Mouse (Mus musculus) neural tube, embryonic 11.5 days (tissue): ENCODE results near the gene Mitd1. TPM values are rescaled to one million over a fixed set of nuclear protein-coding genes. Genes with fewer than 3 reads are reported as not detected.

Experiments used
- ATAC-seq: fragments of 200-750 bp; cut with Nextera tagmentation; 2 replicates; pipeline ENCODE4 v1.8.0; 2017; ENCODE audit warnings: moderate number of reproducible peaks, mild to moderate bottlenecking, moderate TSS enrichment, moderate library complexity; ENCODE audit not compliant: insufficient read depth, low FRiP score, low TSS enrichment
- DNase-seq: peaks from one replicate; pipeline ENCODE4 v3.0.0-alpha.2; 2015; ENCODE audit warnings: low spot score
- H3K27ac ChIP-seq: fragments of 300-500 bp; sonication (generic); 2 replicates; pipeline ENCODE4 v1.5.1; 2014; ENCODE audit warnings: low read depth, mild to moderate bottlenecking, low read length
- H3K27me3 ChIP-seq: fragments of 300-500 bp; sonication (generic); 2 replicates; pipeline ENCODE4 v1.6.1; 2014; ENCODE audit warnings: mild to moderate bottlenecking, low read length, mixed read lengths; ENCODE audit not compliant: control insufficient read depth, insufficient read depth
- H3K36me3 ChIP-seq: fragments of 300-500 bp; sonication (generic); 2 replicates; pipeline ENCODE4 v1.6.1; 2014; ENCODE audit warnings: mild to moderate bottlenecking, low read length, moderate library complexity, mixed read lengths; ENCODE audit not compliant: control insufficient read depth, insufficient read depth
- H3K4me1 ChIP-seq: fragments of 300-500 bp; sonication (generic); 2 replicates; pipeline ENCODE4 v1.6.1; 2014; ENCODE audit warnings: low read length, mixed read lengths; ENCODE audit not compliant: control insufficient read depth, insufficient read depth
- H3K4me2 ChIP-seq: fragments of 300-500 bp; sonication (generic); 2 replicates; pipeline ENCODE4 v1.6.1; 2014; ENCODE audit warnings: low read depth, mild to moderate bottlenecking, moderate library complexity
- H3K4me3 ChIP-seq: fragments of 300-500 bp; sonication (generic); 2 replicates; pipeline ENCODE4 v1.5.1; 2014; ENCODE audit warnings: low read depth, low read length
- H3K9ac ChIP-seq: fragments of 300-500 bp; sonication (generic); 2 replicates; pipeline ENCODE4 v1.6.1; 2014; ENCODE audit warnings: mild to moderate bottlenecking, low read length
- H3K9me3 ChIP-seq: fragments of 300-500 bp; sonication (generic); 2 replicates; pipeline ENCODE4 v1.6.1; 2016; ENCODE audit warnings: low read length; ENCODE audit not compliant: control insufficient read depth
- WGBS: fragments of 180-500 bp; shearing (Covaris S2); extraction: QIAGEN DNeasy Blood & Tissue Kit; methylation state at CpG from one replicate; pipeline ENCODE4 v1.1.7; 2014; 5-methylcytosine and 5-hydroxymethylcytosine counted together
- polyA plus RNA-seq: library from polyadenylated mRNA; unstranded; fragments of >200 nt; fragmentation: Nextera tagmentation; extraction: Ambion mirVana; gene quantifications from 2 replicates; pipeline ENCODE4 v1.2.1, GENCODE M21; 2014

The Mitd1 gene
- polyA plus RNA-seq, result 23.4 and 23.9 TPM in 2 replicates

DNA sequence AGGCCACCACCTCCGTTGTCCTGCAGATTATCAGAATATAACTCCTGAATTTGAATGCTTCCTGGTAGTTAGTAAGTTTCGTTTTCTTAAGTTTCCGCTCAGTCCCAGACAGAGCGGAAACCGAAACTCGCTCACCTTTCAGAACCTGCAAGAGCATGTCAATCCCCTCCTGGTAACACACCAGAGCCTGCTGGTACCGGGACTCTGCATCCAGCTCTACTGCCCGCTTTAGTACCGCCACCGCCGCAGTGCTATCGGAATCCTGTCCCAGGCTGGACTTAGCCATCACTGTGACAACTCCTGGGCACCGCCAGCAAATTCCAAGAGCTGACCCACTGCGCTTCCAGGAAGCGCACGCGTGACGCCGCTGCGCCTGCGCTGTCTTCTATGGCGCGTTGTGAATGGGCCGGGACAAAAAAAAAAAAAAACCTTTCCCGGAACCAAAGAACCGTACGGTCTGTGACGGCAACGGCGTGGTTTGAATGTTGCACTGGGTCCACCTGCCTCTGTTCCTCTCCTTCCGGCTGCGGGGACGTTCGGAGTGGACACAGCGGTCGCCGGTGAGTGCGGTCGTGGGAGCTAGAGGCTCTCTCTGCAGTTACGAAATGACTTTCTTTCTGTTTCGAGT is at the start of gene Mitd1, which contains the start of gene Mrpl30:
Mitd1 (minus strand) TSS at position 387 of the 628 bp plus-strand sequence.
Mrpl30 (plus strand) TSS at position 453 of the 628 bp plus-strand sequence.
- peaks cover 3% of the 10 kb centered on the region for H3K4me1 ChIP-seq
- H3K36me3 ChIP-seq, result no peaks in the 10 kb centered on the region
- WGBS, result under 1% methylated on average over 41 of the region's 41 CpGs
- H3K9me3 ChIP-seq, result no peaks in the 10 kb centered on the region
- H3K27ac ChIP-seq, result no peak within 1 kb of the TSS
- ATAC-seq, result peak; percentile 84
- peak within 1 kb of the TSS; percentile 71 for H3K4me2 ChIP-seq
- DNase-seq, result peak; percentile 92
- peak within 1 kb of the TSS; percentile 41 for H3K9ac ChIP-seq
- H3K27me3 ChIP-seq, result no peaks in the 10 kb centered on the region
- H3K4me3 ChIP-seq, result peak within 1 kb of the TSS; percentile 52

DNA sequence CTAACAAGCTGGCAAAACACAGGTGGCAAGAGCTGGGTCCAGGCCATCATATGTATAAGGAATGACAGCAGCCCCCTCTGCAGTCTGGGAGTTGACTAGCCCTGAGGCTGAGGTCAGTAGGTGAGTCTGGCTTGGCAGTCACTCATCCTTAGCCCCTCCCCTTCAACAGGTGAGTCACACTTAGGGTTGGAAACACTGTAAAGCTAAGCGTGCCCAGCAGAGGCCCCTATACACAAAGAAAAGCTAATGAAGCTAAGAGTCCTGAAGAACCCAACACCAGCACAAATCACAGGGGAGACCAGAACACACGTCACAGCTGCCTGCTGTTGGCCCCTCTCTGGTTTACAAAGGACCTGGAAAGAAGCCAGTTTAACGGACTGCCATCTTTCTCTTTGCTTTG is 41.6 kb upstream of the Mitd1 start:
- Histone ChIP-seq H3K4me1 (no peaks in the 10 kb centered on the region), H3K27me3 (no peaks in the 10 kb centered on the region), H3K27ac (no peak overlapping the region), H3K36me3 (no peaks in the 10 kb centered on the region), H3K4me2 (no peak overlapping the region), H3K4me3 (no peak overlapping the region), H3K9ac (no peak overlapping the region), H3K9me3 (no peaks in the 10 kb centered on the region)
- no peak for DNase-seq
- no peak for ATAC-seq
- 26% methylated on average over 3 of the region's 3 CpGs for WGBS

DNA sequence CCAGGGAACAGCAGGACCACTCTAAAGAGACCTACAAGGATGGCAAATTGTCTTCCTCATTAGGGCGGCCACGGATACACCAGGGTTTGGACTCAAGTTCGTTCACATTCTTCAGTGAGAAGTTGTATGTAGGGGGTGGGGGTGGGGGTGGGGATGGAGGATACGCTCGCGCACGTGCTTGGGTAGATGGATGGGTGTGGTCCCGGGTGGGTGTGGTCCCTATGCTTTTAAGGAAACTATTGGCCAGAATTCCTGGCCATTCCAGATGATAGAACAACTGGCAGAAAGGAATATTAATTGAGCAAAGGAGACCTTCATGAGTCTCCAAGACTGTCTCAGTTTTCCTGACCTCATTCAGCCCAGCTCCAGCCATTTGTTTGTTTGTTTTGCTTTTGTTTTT is 35.8 kb upstream of the Mitd1 start:
- 86% methylated on average over 8 of the region's 8 CpGs for WGBS

DNA sequence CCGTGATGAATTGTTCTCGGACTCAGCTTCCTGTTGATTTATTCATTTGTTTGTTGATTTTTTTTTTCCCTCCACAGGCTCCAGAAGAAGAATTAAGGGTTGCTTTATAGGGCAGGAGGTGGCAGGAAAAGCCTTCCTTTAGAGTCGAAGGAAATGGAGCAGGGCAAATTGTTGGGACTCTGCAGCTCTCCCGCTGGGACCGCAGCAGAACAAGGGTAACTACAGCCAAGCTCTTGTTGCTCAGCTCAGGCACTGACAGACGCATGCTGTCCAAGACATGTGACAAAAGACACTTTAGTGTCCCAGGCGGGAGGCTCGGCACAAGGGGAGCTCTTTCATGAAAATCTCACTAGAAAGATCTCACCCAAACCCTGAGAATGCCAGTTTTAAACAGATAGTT is 32.3 kb upstream of the Mitd1 start:
- no peak overlapping the region for H3K27ac ChIP-seq
- no peaks in the 10 kb centered on the region for H3K4me1 ChIP-seq
- no peaks in the 10 kb centered on the region for H3K27me3 ChIP-seq
- DNase-seq (no peak), ATAC-seq (no peak)
- H3K4me3 ChIP-seq, result no peak overlapping the region
- no peaks in the 10 kb centered on the region for H3K36me3 ChIP-seq
- H3K9me3 ChIP-seq, result no peaks in the 10 kb centered on the region
- H3K4me2 ChIP-seq, result no peak overlapping the region
- whole genome bisulfite sequencing, result 48% methylated on average over 8 of the region's 8 CpGs
- H3K9ac ChIP-seq, result no peak overlapping the region

More for the DNA sequence above, 35.8 kb upstream of the Mitd1 start:
- no peaks in the 10 kb centered on the region for H3K4me1 ChIP-seq
- H3K9me3 ChIP-seq, result no peaks in the 10 kb centered on the region
- no peak overlapping the region for H3K9ac ChIP-seq
- no peaks in the 10 kb centered on the region for H3K36me3 ChIP-seq
- no peaks in the 10 kb centered on the region for H3K27me3 ChIP-seq
- H3K27ac ChIP-seq, result no peak overlapping the region
- DNase-seq, result no peak
- no peak overlapping the region for H3K4me2 ChIP-seq
- H3K4me3 ChIP-seq, result no peak overlapping the region
- ATAC-seq, result no peak

DNA sequence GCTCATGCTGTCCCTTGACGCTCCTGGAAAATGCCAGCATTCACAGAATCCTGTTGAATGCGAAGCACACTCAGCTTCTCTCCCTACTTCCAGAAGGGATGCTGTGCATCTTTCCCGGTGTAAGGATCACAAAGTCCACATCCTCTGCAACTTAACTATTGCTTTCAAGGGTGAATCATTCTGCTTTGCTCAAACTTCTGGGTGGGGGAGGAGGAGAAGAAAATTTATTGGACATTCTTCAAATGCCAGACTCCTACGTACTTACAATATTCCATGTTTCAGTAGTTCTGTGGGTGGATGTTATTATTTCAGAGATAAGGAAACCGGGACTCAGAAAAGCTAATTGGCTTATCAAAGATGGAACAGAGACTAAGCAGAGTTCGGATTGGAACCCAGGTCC is 27.9 kb upstream of the Mitd1 start:
- 82% methylated on average over 6 of the region's 6 CpGs for WGBS
- no peaks in the 10 kb centered on the region for H3K36me3 ChIP-seq
- H3K27me3 ChIP-seq, result no peaks in the 10 kb centered on the region
- no peaks in the 10 kb centered on the region for H3K9me3 ChIP-seq
- no peak overlapping the region for H3K4me3 ChIP-seq
- H3K27ac ChIP-seq, result no peak overlapping the region
- no peaks in the 10 kb centered on the region for H3K4me1 ChIP-seq
- H3K9ac ChIP-seq, result no peak overlapping the region
- H3K4me2 ChIP-seq, result no peak overlapping the region
- no peak for DNase-seq
- ATAC-seq, result no peak

DNA sequence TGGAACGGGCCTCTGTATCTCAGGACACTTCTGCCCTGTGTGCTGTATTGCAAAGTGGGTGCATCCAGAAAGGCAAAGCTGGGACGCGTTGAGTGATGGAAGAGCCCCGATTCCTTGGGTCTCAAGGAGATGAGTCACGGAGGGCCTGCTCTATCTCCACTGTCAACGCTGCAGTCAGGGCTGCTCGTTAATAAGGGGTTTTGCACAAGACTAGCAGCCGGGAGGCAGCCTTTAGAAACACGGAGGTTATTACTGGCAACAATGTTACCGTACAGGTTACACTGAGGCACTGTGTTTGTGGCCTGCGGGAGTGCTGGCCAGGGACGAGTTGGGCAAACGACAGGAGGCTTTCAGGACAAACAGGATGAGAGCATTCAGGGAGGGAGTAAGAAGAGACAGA is 27.5 kb upstream of the Mitd1 start:
- Histone ChIP-seq H3K4me3 (no peak overlapping the region), H3K36me3 (no peaks in the 10 kb centered on the region), H3K27ac (no peak overlapping the region), H3K9ac (no peak overlapping the region), H3K9me3 (no peaks in the 10 kb centered on the region), H3K27me3 (no peaks in the 10 kb centered on the region), H3K4me2 (no peak overlapping the region), H3K4me1 (no peaks in the 10 kb centered on the region)
- DNase-seq (no peak), ATAC-seq (no peak)
- WGBS, result 80% methylated on average over 13 of the region's 13 CpGs

DNA sequence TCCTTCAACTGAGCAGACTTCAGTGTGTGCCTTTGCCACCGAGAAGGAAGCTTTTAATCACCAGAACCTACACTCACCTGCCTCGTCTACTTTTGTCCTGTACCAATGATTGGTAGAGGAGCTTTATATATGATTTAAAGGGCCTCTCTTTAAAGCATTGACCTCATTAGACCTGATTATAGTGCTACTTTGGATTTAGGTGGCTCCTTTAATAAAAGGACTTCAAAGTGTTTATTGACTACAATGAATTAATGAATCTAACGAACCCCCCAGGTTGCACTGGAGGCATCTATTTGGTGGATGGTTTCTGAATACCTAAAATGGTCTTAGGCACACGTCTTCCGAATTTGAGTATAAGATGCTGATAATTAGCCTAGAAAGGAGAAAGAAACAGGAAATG is 26.2 kb upstream of the Mitd1 start, which contains the start of gene Lyg2:
Lyg2 (minus strand) TSS at position 101 of the 400 bp plus-strand sequence.
- whole genome bisulfite sequencing, result 81% methylated on average over 5 of the region's 5 CpGs
- no peak within 1 kb of the TSS for H3K27ac ChIP-seq

DNA sequence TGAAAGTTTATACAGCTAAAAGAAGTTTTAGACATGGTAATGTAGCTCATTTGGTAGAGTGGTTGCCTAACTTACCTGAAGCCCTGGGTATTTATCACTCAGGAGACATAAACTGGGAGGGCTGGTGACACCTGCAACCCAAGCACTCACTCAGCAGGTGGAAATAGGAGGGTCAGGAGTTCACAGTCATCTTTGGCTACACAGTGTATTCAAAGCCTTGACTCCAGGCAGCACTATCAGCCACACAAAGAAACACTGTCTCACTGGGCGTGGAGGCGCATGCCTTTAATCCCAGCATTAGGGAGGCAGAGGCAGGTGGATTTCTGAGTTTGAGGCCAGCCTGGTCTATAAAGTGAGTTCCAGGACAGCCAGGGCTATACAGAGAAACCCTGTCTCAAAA is 22.5 kb upstream of the Mitd1 start:
- H3K4me2 ChIP-seq, result no peak overlapping the region
- 74% methylated on average over 2 of the region's 2 CpGs for WGBS
- ATAC-seq, result no peak

More for the DNA sequence above, 26.2 kb upstream of the Mitd1 start, which contains the start of gene Lyg2:
- no peak for DNase-seq
- no peaks in the 10 kb centered on the region for H3K9me3 ChIP-seq
- no peak for ATAC-seq
- no peaks in the 10 kb centered on the region for H3K36me3 ChIP-seq
- H3K27me3 ChIP-seq, result no peaks in the 10 kb centered on the region
- H3K4me1 ChIP-seq, result no peaks in the 10 kb centered on the region
- no peak within 1 kb of the TSS for H3K4me3 ChIP-seq
- H3K9ac ChIP-seq, result no peak within 1 kb of the TSS
- no peak within 1 kb of the TSS for H3K4me2 ChIP-seq

DNA sequence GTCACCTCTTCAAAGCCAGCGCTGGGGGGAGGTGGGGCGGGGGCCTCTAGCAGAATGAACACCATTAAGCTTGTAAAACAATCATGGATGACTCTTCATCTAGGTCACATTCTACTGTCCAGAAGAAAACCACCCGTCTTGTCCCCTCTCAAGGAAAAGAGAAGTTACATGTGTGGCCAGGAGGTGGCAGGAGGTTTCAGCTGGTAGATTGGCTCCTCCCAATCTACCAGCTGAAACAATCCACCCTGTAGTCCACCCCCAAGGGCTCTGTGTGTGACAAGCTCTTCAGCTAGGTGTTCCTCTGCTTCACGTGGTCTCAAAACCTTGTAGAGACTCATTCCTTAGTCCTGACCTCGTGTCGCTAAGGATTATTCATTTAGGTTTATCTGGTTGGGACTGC is 13.0 kb upstream of the Mitd1 start:
- Histone ChIP-seq H3K4me2 (no peak overlapping the region), H3K27ac (no peak overlapping the region), H3K27me3 (no peaks in the 10 kb centered on the region), H3K9me3 (no peaks in the 10 kb centered on the region), H3K4me3 (no peak overlapping the region), H3K4me1 (no peaks in the 10 kb centered on the region), H3K9ac (no peak overlapping the region), H3K36me3 (peaks cover 2% of the 10 kb centered on the region; the same call in 1 of the 2 replicates)
- WGBS, result 37% methylated on average over 6 of the region's 6 CpGs
- no peak for ATAC-seq
- no peak for DNase-seq

More for the DNA sequence above, 22.5 kb upstream of the Mitd1 start:
- no peaks in the 10 kb centered on the region for H3K4me1 ChIP-seq
- no peak overlapping the region for H3K9ac ChIP-seq
- DNase-seq, result no peak
- no peaks in the 10 kb centered on the region for H3K27me3 ChIP-seq
- no peaks in the 10 kb centered on the region for H3K36me3 ChIP-seq
- H3K4me3 ChIP-seq, result no peak overlapping the region
- no peak overlapping the region for H3K27ac ChIP-seq
- H3K9me3 ChIP-seq, result no peaks in the 10 kb centered on the region
